Mouse (Mus musculus): ENCODE measurements around the gene Jade1.

- TF ChIP-seq CTCF (IDR thresholded peaks at IDR 0.05; ENCODE audit: low read depth, low read length) = no peak
- no peak for TF ChIP-seq POLR2A (IDR thresholded peaks at IDR 0.05; ENCODE audit: insufficient read depth, low read length)
- TF ChIP-seq EP300 (IDR thresholded peaks at IDR 0.05; ENCODE audit: insufficient read depth, low read depth, low read length) = no peak
Measured at GRCm38 (mm10) chr3:41530156-41530555, 25.4 kb upstream of the Jade1 start.
